Mouse (Mus musculus): ENCODE data around the gene Mast2.

Gene Mast2

GRCm38 (mm10) chr4:116464126-116464981 is at the start of gene Mast2:
Gene Mast2, minus strand, starts transcription at chr4:116464183.
- peak; percentile 92 for DNase-seq (ENCODE audit: low read depth)

DNA sequence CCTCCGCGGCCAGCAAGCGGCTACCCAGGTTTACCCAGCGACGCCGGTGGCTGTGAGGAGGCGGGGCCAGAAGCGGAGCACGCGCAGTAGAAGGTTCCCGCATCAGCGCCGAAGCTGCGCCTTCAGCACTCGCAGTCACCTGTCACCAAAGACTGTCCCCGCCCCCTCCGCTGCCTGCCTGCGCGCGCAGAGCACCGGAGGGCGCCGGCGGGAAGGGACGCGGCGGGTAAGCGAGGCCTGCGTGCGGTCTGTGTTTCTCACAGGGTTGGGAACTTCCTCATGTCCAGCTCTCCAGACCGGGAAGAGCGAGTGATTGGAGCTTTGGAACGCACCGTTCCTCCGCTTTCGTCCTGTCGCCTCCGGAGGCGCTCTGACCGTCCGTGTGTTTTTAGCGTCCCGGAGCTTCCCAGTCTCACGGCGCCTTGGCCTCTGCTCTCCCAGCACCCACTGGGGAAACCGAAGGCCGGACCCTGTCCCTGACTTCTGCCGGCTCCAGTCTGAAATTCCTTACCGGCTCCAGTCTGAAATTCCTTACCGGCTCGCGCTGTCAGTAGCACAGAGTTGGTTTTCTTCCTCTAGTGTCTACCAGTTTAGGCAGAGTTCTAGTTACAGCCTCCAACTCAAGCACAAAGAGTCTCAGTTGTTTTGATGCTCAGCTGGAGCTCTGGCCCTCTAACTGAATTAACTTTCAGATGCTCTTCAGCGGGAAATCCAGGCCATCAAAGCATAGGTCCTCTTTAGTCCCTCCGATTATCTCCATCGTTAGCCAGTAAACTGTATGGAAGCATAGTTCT is 43.6 kb upstream of the Mast2 start, which contains the start of gene Ipp:
TSS of gene Ipp (plus strand) at position 125 of the 794 bp plus-strand sequence.
- DNase-seq (ENCODE audit: low read depth), result peak; percentile 74

GRCm38 (mm10) chr4:116506886-116507424 is 43.0 kb upstream of the Mast2 start:
- no peak for DNase-seq (ENCODE audit: low read depth)

GRCm38 (mm10) chr4:116499978-116500377 is 36.0 kb upstream of the Mast2 start:
- no peak for DNase-seq (ENCODE audit: low read depth)

DNA sequence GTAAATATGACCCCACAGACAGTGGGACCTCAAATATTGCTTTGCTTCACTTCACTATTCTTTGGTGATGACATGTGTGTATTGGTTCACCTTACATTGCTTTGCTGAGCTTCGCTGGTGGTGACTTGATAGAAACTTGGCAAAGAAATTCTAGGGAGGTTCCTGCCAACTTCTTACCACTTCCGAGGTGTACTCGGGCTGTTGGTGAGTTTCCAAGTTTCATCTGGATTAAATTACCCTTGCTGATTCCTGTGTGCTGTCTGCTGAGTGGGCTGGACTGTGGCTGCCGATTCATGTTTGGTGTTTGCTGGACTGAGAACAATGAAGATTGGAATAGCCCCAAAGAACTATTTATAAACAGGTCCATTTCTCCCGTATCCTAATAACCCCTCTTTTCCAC is 29.7 kb upstream of the Mast2 start:
- no peak for DNase-seq (ENCODE audit: low read depth)

GRCm38 (mm10) chr4:116492460-116492859 is 28.5 kb upstream of the Mast2 start:
- no peak for DNase-seq (ENCODE audit: low read depth)

- no peak for DNase-seq (ENCODE audit: low read depth)
Measured at GRCm38 (mm10) chr4:116491886-116492285, 27.9 kb upstream of the Mast2 start.

GRCm38 (mm10) chr4:116491119-116491536 is 27.1 kb upstream of the Mast2 start:
- no peak for DNase-seq (ENCODE audit: low read depth)

GRCm38 (mm10) chr4:116483476-116483875 is 19.5 kb upstream of the Mast2 start:
- DNase-seq (ENCODE audit: low read depth), result no peak

DNA sequence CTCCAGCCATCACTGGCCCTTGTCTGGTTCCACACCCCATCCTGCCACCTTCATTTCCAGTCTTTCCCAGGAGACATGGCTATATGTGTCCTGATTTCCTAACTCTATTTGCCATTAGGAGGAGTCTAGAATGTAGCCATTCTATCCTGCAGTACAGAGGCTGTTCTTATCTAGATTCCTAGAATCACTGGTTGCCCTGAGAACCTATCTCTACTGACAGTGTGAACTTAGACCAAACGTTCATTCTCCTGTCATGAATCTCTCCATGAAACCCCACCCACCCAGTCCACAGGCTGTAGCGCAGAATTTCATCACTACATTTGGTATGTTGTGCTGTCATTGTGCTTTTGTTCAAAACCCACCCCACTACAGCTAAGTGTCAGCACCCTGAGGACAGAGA is 17.3 kb upstream of the Mast2 start:
- DNase-seq (ENCODE audit: low read depth), result no peak

DNA sequence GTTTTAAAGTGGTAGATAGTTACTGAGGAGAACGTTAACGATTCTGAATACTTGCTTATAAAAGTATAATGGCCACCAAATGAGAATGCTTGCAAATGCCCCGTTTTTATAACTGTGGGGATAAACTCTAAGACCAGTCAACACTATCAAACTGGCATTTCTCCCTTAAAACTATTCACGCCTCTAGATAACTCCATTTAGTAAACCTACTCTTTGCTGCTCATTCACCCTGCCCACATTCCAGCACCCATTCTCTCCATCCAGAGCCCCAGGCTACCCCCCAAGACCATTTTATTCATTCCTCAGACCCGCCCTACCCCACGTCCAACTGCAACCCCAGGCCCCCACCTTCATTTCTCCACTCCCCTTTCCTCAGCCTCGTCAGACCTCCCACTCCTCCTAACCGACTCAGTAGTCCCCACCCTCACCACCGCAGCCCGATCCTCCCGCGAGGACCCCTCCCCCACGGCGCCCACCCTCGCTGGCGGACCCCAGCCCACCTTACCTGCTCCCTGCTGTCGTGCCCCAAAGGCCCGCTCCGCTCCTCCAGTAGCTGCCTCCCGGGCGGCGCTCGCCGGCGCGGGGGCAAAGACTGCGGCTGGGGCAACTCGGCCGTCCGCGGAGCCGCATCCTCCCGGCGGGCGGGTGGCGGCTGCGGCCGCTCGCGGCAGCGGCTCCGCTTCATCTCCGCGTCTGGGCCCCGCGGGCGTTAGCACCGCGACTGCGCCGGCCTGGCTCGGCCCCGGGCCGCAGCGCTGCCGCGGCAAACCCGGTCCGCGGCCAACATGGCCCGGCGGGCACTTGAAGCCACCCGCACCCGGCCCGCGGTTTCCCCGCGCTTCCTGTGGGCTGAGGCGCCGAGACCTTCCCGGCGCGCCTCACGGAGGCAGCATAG is 505 bp downstream of the Mast2 start:
- no peak for DNase-seq (ENCODE audit: low read depth)

GRCm38 (mm10) chr4:116461943-116462342 is 2.0 kb downstream of the Mast2 start:
- DNase-seq (ENCODE audit: low read depth), result no peak

DNA sequence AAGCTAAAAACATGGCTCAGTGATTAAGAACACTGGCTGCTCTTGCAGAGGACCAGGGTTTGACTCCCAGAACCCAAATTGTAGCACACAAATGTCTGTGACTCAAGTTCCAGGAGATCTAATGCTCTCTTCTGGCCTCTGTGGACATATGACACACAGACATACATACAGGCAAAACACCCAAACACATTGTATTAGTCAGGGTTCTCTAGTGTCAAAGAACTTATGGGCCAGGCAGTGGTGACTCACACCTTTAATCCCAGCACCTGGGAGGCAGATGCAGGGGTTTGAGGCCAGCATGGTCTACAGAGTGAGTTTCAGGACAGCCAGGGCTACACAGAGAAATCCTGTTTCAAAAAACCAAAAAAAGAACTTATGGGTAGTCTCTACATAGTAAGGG is 12.4 kb downstream of the Mast2 start:
- no peak for DNase-seq (ENCODE audit: low read depth)

DNA sequence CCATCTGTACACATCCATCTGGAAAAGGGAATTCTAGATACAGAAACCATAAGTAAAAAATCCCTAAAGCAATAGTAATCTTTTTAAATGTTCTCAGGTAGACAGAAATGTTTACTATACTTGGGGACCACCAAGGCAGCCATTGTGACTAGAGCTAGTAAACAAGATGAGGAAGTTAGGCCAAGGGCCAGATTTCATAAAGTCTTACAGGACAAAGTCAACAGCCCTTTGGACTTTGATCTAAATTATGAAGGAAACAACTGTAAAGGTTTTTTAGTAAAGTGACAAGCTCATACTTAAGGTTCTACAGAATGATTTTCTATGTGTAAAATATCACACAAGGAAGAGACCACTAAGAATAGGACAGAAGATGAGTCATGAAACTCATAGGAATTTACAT is 14.0 kb downstream of the Mast2 start:
- no peak for DNase-seq (ENCODE audit: low read depth)

GRCm38 (mm10) chr4:116448673-116449072 is 15.3 kb downstream of the Mast2 start:
- DNase-seq (ENCODE audit: low read depth), result no peak

GRCm38 (mm10) chr4:116439383-116439782 is 24.6 kb downstream of the Mast2 start:
- no peak for DNase-seq (ENCODE audit: low read depth)

- DNase-seq (ENCODE audit: low read depth), result no peak
Measured at GRCm38 (mm10) chr4:116438561-116438960, 25.4 kb downstream of the Mast2 start.

DNA sequence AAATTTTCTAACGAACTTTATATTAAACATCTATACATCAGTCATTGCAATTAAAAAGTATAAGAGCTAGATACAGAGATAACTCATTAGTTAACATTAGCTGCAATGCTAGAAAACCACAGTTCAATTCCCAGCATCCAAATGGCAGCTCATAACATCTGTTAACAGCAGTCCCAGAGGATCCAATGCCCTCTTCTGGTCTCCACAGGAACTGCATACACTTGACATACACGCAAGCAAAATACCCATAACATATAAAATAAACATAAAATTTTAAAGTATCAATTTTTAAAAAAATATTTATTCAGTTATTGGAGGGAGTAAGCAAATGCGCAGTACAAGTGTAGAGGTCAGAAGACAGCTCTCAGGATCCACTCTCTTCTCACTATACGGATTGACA is 28.4 kb downstream of the Mast2 start:
- DNase-seq (ENCODE audit: low read depth), result no peak

GRCm38 (mm10) chr4:116422186-116422585 is 41.8 kb downstream of the Mast2 start:
- no peak for DNase-seq (ENCODE audit: low read depth)

GRCm38 (mm10) chr4:116421170-116421569 is 42.8 kb downstream of the Mast2 start:
- DNase-seq (ENCODE audit: low read depth), result no peak

GRCm38 (mm10) chr4:116412993-116413392 is 51.0 kb downstream of the Mast2 start:
- DNase-seq (ENCODE audit: low read depth), result no peak

- no peak for DNase-seq (ENCODE audit: low read depth)
Measured at GRCm38 (mm10) chr4:116411401-116411800, 52.6 kb downstream of the Mast2 start.

Measured in fibroblast of lung, adult 2 months (primary cell).